Mouse (Mus musculus): ENCODE measurements around the gene Mup20. TPM values are rescaled to one million over a fixed set of nuclear protein-coding genes. Genes with fewer than 3 reads are reported as not detected.
"Not testable (repeated sequence)": the region's sequence is repeated elsewhere in the genome, so short reads cannot be mapped to it uniquely, and the experiment has no call there.

Mup20 gene
- polyA plus RNA-seq (2015; fragmentation: Nextera tagmentation; extraction: Ambion mirVana), result not detected in 2 replicates

DNA sequence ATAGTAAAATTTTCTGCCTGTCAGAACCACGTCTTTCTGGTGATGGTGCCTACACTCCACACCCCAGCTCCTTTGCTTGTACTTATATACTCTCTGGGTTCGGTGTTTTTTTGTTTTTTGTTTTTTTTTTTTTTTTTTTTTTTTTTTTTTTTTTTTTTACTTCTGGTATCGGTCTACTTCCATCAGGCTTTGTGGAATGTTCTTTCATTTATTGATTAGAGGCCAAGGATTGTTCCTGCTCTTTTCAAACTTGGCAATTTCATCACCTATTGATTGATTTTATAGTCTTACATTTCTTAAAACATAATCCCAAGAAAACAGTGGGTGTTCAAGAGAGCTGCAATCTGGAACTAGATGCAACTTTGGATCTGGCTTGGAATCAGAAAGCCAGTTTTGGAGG, at the start of gene Mup20:
Mup20 (minus strand) TSS at position 101 of the 400 bp plus-strand sequence.
- not testable (repeated sequence) for H3K4me3 ChIP-seq; H3K27ac ChIP-seq; H3K9me3 ChIP-seq; H3K4me1 ChIP-seq; H3K36me3 ChIP-seq; ATAC-seq (ENCODE audit: borderline replicate concordance, extremely low read depth, low FRiP score, low TSS enrichment); H3K4me2 ChIP-seq; H3K9ac ChIP-seq; H3K27me3 ChIP-seq
- 74% methylated on average over 3 of the region's 3 CpGs for WGBS

DNA sequence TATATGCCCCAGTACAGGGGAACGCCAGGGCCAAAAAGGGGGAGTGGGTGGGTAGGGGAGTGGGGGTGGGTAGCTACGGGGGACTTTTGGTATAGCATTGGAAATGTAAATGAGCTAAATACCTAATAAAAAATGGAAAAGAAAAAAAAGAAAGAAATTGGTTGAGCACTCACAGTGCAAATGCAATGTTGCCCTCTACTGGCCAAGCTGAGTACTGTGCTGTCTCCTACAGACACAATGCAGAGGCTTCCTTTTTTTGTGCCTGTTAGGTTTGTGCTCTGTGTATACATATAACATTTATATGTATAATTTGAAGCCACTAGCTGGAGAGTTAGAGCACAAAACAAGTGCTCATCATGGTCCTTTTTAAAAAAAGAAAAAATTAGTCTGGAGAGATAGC, 49.4 kb upstream of the Mup20 start:
- 76% methylated on average over 2 of the region's 2 CpGs for WGBS
- H3K27ac ChIP-seq; H3K27me3 ChIP-seq; H3K36me3 ChIP-seq; H3K4me3 ChIP-seq; ATAC-seq (ENCODE audit: borderline replicate concordance, extremely low read depth, low FRiP score, low TSS enrichment); H3K9ac ChIP-seq; H3K4me2 ChIP-seq; H3K9me3 ChIP-seq; H3K4me1 ChIP-seq: not testable (repeated sequence)

DNA sequence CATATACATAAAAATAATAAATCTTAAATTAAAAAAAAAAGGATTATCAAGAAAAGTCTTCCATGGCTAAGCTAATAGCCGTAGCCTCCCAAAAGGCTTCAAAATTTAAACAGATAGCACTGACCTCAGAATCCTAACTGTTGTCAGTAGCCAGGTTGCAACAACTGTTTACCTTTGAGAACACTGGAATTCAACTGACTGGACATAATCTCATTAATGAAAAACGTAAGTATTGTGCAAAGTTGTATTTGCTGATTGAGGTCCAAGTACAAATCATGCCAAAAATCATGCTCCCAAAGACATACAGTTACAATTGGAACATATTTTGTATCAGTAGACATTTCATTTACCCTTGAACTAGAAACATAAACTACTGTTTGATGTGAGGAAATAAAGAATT, 34.0 kb upstream of the Mup20 start:
- Histone ChIP-seq H3K9me3 (no peaks in the 10 kb centered on the region), H3K9ac (no peak overlapping the region), H3K27me3 (no peaks in the 10 kb centered on the region), H3K4me1 (no peaks in the 10 kb centered on the region), H3K4me2 (no peak overlapping the region), H3K27ac (no peak overlapping the region), H3K36me3 (no peaks in the 10 kb centered on the region), H3K4me3 (no peak overlapping the region)
- no peak for ATAC-seq (ENCODE audit: borderline replicate concordance, extremely low read depth, low FRiP score, low TSS enrichment)
- 70% methylated on average over 2 of the region's 2 CpGs for WGBS

DNA sequence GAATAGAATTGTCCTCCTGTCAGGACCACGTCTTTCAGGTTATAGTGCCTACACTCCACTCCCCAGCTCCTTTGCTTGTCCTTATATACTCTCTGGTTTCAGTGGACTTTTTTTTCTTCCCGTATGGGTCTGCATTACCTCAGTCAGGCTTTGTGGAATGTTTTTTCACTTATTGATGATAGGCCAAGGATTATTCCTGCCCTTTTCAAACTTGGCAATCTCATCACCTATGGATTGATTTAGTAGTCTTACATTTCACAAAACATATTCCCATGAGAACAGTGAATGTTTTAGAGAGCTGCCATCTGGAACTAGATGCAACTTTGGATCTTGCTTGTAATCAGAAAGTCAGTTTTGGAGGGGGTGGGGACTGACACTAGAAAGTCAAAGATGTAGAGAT, 33.3 kb upstream of the Mup20 start, which contains the start of gene Mup3:
Mup3 (minus strand) TSS at position 102 of the 400 bp plus-strand sequence.
- Histone ChIP-seq H3K4me1 (no peaks in the 10 kb centered on the region), H3K9ac (no peak within 1 kb of the TSS)
- ATAC-seq (ENCODE audit: borderline replicate concordance, extremely low read depth, low FRiP score, low TSS enrichment), result no peak

DNA sequence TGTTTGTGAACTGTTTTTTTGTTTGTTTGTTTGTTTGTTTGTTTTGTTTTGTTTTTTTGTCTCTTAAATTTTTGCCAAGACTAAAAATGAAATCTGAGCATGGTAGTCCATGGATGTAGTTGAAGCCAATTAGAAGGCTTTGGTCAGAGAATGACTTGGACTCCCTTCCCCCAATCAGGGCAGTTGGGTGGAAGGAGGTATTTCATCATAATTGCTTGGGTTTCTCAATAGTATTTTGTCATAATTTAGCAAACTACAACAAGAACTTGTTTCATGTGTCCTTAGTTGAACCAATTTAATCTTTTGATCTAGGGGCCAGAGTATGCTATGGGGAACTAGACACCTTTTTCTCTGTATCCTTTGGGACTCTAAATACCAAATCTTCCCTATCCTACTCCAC, 28.8 kb upstream of the Mup20 start:
- H3K27me3 ChIP-seq, result no peaks in the 10 kb centered on the region
- H3K9ac ChIP-seq, result no peak overlapping the region
- ATAC-seq (ENCODE audit: borderline replicate concordance, extremely low read depth, low FRiP score, low TSS enrichment), result no peak
- H3K4me2 ChIP-seq, result no peak overlapping the region
- H3K27ac ChIP-seq, result no peak overlapping the region
- H3K4me1 ChIP-seq, result no peaks in the 10 kb centered on the region
- H3K9me3 ChIP-seq, result no peaks in the 10 kb centered on the region
- H3K36me3 ChIP-seq, result no peaks in the 10 kb centered on the region
- no peak overlapping the region for H3K4me3 ChIP-seq

More for the DNA sequence above, 33.3 kb upstream of the Mup20 start, which contains the start of gene Mup3:
- Histone ChIP-seq H3K36me3 (no peaks in the 10 kb centered on the region), H3K9me3 (no peaks in the 10 kb centered on the region), H3K27me3 (no peaks in the 10 kb centered on the region), H3K27ac (no peak within 1 kb of the TSS), H3K4me3 (no peak within 1 kb of the TSS), H3K4me2 (no peak within 1 kb of the TSS)
- 76% methylated on average over 2 of the region's 2 CpGs for WGBS

DNA sequence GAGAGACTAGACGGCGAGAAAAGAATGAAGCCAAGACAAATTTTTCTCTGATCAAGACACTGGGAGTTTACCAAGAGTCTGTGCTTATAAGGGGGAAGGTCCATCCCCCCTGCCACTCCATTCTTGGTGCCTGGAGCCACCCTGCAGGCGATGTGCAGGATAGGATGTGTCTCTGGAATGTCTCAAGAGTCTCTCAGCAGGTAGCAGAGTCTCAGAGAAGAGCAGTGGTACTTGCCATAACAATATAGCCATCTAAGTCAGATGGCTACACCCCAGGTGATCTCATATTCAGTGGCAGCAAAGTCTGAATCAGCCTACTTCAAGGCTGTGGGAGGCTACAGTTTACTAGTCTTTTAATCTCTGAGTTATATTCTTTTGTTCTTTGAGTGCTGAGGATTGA, 21.2 kb upstream of the Mup20 start:
- Histone ChIP-seq H3K4me3 (no peak overlapping the region), H3K36me3 (no peaks in the 10 kb centered on the region), H3K9me3 (no peaks in the 10 kb centered on the region), H3K4me1 (no peaks in the 10 kb centered on the region), H3K27ac (no peak overlapping the region), H3K27me3 (no peaks in the 10 kb centered on the region), H3K4me2 (no peak overlapping the region), H3K9ac (no peak overlapping the region)
- 61% methylated on average over 3 of the region's 3 CpGs for WGBS
- no peak for ATAC-seq (ENCODE audit: borderline replicate concordance, extremely low read depth, low FRiP score, low TSS enrichment)

DNA sequence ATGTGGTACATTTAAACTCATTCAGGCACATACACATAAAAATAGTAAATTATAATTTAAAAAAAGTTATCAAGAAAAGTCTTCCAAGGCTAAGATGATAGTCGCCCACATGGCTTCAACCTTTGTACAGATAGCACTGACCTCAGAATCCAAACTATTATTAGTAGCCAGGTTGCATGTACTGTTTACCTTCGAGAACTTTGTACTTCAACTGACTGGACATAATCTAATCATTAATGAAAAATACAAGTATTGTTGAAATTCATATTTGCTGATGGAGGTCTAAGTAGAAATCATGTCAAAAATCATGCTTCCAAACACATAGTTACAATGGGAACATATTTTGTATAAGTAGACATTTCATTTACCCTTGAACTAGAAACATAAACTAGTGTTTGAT, 822 bp upstream of the Mup20 start:
- not testable (repeated sequence) for H3K27ac ChIP-seq; H3K4me1 ChIP-seq; H3K27me3 ChIP-seq; H3K9me3 ChIP-seq; H3K4me2 ChIP-seq; H3K36me3 ChIP-seq; ATAC-seq (ENCODE audit: borderline replicate concordance, extremely low read depth, low FRiP score, low TSS enrichment); H3K9ac ChIP-seq; H3K4me3 ChIP-seq
- 70% methylated on average over 2 of the region's 2 CpGs for WGBS

DNA sequence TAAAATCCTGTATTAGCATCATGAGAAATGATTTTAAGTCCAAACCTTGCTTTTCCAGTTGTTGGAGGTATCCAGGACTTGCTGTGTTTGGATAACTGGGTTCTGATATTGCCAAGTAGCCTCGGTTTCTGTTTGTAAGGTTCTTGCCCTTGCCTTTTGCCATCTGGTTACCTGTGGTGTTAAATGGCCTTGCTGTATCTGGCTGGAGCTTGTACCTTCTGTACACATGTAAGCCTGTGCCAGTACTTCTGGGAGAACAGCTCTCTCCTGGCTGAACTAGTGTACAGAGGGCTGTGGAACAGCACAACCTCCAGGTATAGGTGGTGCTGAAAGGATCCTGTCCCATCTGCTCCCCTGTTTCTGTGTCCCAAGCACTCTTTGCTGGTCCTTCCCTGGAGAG, 27.7 kb downstream of the Mup20 start:
- Histone ChIP-seq H3K4me2 (no peak overlapping the region), H3K9me3 (no peaks in the 10 kb centered on the region), H3K27me3 (no peaks in the 10 kb centered on the region), H3K36me3 (no peaks in the 10 kb centered on the region), H3K27ac (no peak overlapping the region), H3K4me1 (no peaks in the 10 kb centered on the region), H3K4me3 (no peak overlapping the region), H3K9ac (no peak overlapping the region)
- ATAC-seq (ENCODE audit: borderline replicate concordance, extremely low read depth, low FRiP score, low TSS enrichment), result no peak
- WGBS, result 92% methylated on average over 1 of the region's 1 CpGs

DNA sequence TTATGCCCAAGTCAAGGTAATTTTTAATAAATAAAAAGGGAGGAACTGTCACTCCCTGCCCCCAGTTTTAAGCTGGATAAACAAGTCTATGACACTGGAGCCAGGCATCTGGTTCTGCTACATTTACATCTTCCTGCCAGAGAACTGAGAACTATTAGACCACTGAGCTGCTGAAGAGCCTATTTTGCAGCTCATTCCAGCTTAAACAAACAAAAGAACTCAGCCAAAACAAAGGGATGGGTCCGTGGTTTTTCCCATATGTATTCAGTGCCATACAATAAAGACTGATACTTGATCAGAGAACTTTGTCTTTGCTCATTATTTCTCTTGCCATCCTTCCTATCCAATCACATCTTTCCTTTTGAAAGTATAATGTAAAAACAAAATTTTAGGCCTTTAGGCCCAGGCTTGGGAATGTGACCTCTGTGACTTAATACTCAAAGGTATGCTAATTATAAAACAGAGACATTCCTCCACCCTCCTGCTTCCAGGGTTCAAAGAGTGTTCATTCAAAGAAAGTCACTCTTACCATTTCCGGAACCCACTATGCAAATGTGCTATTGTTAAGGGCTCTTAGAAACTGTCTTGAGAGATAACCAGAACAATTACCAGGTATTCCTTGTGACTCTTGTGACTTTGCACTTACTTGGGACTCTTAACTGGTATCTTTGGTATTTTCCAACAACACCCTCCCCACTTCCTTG, 29.6 kb downstream of the Mup20 start:
- Histone ChIP-seq H3K9me3 (no peaks in the 10 kb centered on the region), H3K27ac (no peak overlapping the region), H3K4me3 (no peak overlapping the region), H3K4me2 (no peak overlapping the region), H3K27me3 (no peaks in the 10 kb centered on the region), H3K4me1 (no peaks in the 10 kb centered on the region), H3K36me3 (no peaks in the 10 kb centered on the region), H3K9ac (no peak overlapping the region)
- WGBS, result 49% methylated on average over 2 of the region's 2 CpGs
- no peak for ATAC-seq (ENCODE audit: borderline replicate concordance, extremely low read depth, low FRiP score, low TSS enrichment)

DNA sequence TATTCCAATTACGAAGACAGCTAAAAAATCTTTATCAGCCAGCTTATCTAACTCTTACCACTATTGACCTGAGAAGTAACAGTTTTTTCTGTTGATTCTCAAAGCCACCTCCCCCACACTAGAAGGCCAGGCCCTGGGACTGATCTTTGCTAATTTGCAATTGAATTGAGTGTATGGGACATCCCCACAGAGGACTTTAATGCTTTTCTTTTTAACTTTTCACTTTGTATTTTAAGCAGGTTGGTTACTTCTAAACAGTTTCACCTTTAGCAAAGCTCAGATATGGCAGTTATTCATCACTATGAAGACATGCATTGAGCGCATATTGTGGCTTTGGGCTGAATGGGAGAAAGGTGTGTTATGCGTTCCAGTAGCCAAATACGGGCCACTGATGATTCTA, 30.3 kb downstream of the Mup20 start:
- H3K9ac ChIP-seq, result no peak overlapping the region
- no peak overlapping the region for H3K27ac ChIP-seq
- no peak overlapping the region for H3K4me2 ChIP-seq
- no peaks in the 10 kb centered on the region for H3K9me3 ChIP-seq
- no peak overlapping the region for H3K4me3 ChIP-seq
- no peaks in the 10 kb centered on the region for H3K4me1 ChIP-seq
- ATAC-seq (ENCODE audit: borderline replicate concordance, extremely low read depth, low FRiP score, low TSS enrichment), result no peak
- WGBS, result 86% methylated on average over 4 of the region's 4 CpGs
- no peaks in the 10 kb centered on the region for H3K36me3 ChIP-seq
- H3K27me3 ChIP-seq, result no peaks in the 10 kb centered on the region

DNA sequence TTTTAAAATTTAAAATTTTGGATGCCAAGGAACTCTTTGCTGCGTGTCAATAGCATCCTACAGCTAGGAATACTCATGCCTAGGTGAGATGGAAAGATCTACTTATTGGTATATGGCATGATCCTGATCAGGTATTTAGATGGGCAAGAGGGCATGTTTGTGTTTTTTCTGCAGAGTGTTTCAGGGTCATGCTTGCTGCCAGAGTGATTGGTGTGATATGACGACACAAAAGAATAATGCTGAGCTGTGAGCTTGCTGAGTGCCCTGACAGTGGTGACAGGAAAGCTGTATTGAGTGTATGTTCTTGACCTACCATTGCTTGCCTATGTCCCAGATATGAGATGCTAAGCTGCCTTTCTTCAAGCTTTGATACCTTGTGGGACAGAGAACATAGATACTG, 30.8 kb downstream of the Mup20 start:
- Histone ChIP-seq H3K27me3 (no peaks in the 10 kb centered on the region), H3K36me3 (no peaks in the 10 kb centered on the region), H3K4me1 (no peaks in the 10 kb centered on the region), H3K4me3 (no peak overlapping the region), H3K9me3 (no peaks in the 10 kb centered on the region), H3K9ac (no peak overlapping the region), H3K4me2 (no peak overlapping the region), H3K27ac (no peak overlapping the region)
- 55% methylated on average over 2 of the region's 2 CpGs for WGBS
- no peak for ATAC-seq (ENCODE audit: borderline replicate concordance, extremely low read depth, low FRiP score, low TSS enrichment)

DNA sequence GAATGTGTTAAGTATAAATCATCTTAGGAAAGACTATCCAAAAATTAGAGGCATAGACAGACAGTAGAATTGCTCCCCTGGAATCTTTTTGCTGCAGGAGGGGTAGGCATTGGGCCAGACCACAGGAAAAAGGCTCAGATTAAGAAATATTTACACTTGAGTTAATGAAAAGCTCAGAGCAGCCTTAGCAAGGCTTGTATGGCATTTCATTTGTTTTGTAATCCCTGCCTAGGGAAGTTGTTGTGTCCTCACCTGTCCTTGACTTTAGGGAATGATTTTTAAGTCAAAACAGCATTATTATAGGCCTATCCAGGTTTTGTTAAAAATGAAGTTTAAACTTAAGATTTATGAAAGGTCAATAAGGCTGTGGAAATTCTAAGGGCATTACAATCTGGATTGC, 33.4 kb downstream of the Mup20 start:
- not testable (repeated sequence) for H3K4me1 ChIP-seq; H3K9ac ChIP-seq; H3K4me2 ChIP-seq; H3K27me3 ChIP-seq; H3K9me3 ChIP-seq; H3K27ac ChIP-seq; H3K4me3 ChIP-seq; ATAC-seq (ENCODE audit: borderline replicate concordance, extremely low read depth, low FRiP score, low TSS enrichment); H3K36me3 ChIP-seq

Data from lung, embryonic 15.5 days (tissue).